In the genomic region with DNA sequence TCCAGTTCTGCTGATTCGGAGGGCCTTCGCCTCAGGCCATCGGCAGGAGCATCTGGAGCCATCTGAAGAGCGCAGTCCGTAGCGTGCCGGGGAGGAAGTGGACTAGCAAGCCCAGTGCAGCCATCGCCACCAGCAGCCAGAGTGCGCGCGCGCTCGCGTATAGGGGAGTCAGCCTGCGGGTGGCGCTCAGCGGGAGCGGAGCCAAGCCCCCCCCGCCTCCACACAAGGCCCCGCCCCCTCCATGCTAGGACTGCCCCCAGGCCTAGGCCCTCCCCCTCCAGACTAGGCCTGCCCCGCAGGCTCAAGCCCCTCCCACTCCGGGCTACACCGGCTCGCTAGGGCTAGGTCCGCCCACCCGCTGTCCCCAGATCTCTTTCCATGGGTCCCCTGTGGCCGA, we compare ENCODE assay signal across 8 mouse cellular contexts. TPM values are rescaled to one million over a fixed set of nuclear protein-coding genes. Genes with fewer than 3 reads are reported as not detected.
DNase-seq lines count a peak whose midpoint lies in the region; ATAC-seq lines count a peak whose summit lies in the region.

No protein-coding gene starts in this region.

- peaks cover 39% of the 10 kb centered on the region for H3K27me3 ChIP-seq in limb, embryonic 10.5 days (ENCODE audit: low read depth, poor library complexity, severe bottlenecking)
- H3K27me3 ChIP-seq in midbrain, embryonic 11.5 days (ENCODE audit: control insufficient read depth, insufficient read depth, low read length), result peaks cover 20% of the 10 kb centered on the region

- ATAC-seq in inflammation-experienced regulatory T-cells, adult 6 months, result peak; percentile 87
- ATAC-seq in midbrain, embryonic 11.5 days (ENCODE audit: low FRiP score), result peak; percentile 94

- peak; percentile 94 for DNase-seq in adrenal gland, adult 2 months
- DNase-seq in embryo, embryonic 10.5 days (ENCODE audit: low spot score), result peak; percentile 94
- peak; percentile 92 for DNase-seq in gastrocnemius, postnatal 14 days
- peak; percentile 89 for DNase-seq in limb, embryonic 10.5 days (ENCODE audit: low spot score)
- DNase-seq in midbrain, embryonic 11.5 days (ENCODE audit: low spot score, missing footprints), result peak; percentile 97
- peak; percentile 72 for DNase-seq in right cerebral cortex, postnatal 36 days (ENCODE audit: low spot score in 2 of 2)
- peak; percentile 84 to 88 for DNase-seq in urinary bladder, postnatal 36 days (ENCODE audit: low spot score in 2 of 2)

- intact Hi-C loops in gastrocnemius, postnatal 14 days (cut with DNase I; ENCODE audit: low total_unique reads), result loop anchor here (5.0 kb wide), 1 partner anchor 131 kb away; no protein-coding TSS in a partner anchor

- H3K4me2 ChIP-seq in midbrain, embryonic 11.5 days, result peak overlapping the region; percentile 94

- WGBS in limb, embryonic 10.5 days, result 0% methylated on average over 27 of the region's 27 CpGs
- WGBS in midbrain, embryonic 11.5 days, result 1% methylated on average over 27 of the region's 27 CpGs

- peaks cover 20% of the 10 kb centered on the region for H3K4me1 ChIP-seq in limb, embryonic 10.5 days
- H3K4me1 ChIP-seq in midbrain, embryonic 11.5 days (ENCODE audit: control insufficient read depth, insufficient read depth, low read length), result peaks cover 12% of the 10 kb centered on the region

- no peaks in the 10 kb centered on the region for H3K9me3 ChIP-seq in limb, embryonic 10.5 days (replicated peaks)
- H3K9me3 ChIP-seq in midbrain, embryonic 11.5 days (ENCODE audit: control insufficient read depth, low read length), result no peaks in the 10 kb centered on the region

- peak overlapping the region; percentile 61 for H3K9ac ChIP-seq in midbrain, embryonic 11.5 days (ENCODE audit: low read length)

- H3K36me3 ChIP-seq in limb, embryonic 10.5 days, result peaks cover 38% of the 10 kb centered on the region
- H3K36me3 ChIP-seq in midbrain, embryonic 11.5 days (ENCODE audit: control insufficient read depth, insufficient read depth, low read length), result peaks cover 13% of the 10 kb centered on the region

- H3K27ac ChIP-seq in limb, embryonic 10.5 days, result peak overlapping the region; percentile 65
- H3K27ac ChIP-seq in midbrain, embryonic 11.5 days (ENCODE audit: low read depth, low read length), result no peak overlapping the region

- peak overlapping the region; percentile 70 for H3K4me3 ChIP-seq in limb, embryonic 10.5 days
- H3K4me3 ChIP-seq in midbrain, embryonic 11.5 days (ENCODE audit: low read depth, low read length), result peak overlapping the region; percentile 56

RNA-seq across cellular contexts. Expression of a gene that starts 1.9 kb away (rescaled TPM):
- 10 to 100 TPM; 17.0 to 21.6 TPM for total RNA-seq in adrenal gland, adult 2 months (2021)
- 83.6 and 186 TPM in 2 replicates for polyA plus RNA-seq in adrenal gland, adult 2 months (2012; rRNA removed)
- total RNA-seq in gastrocnemius, postnatal 14 days (2021), result 1 to 10 TPM; 1.9 to 2.0 TPM
- polyA plus RNA-seq in inflammation-experienced regulatory T-cells, adult 6 months (2017; shearing (Covaris generic)), result not detected
- polyA plus RNA-seq in limb, embryonic 10.5 days (2016; fragmentation: Nextera tagmentation; extraction: Ambion mirVana), result 0.55 and 0.90 TPM in 2 replicates
- polyA plus RNA-seq in midbrain, embryonic 11.5 days (2014; fragmentation: Nextera tagmentation; extraction: Ambion mirVana), result 0.59 and 0.92 TPM in 2 replicates

RNA-seq across cellular contexts. Expression of a gene that starts 25.8 kb away (rescaled TPM):
- total RNA-seq in adrenal gland, adult 2 months (2021), result 100 to 1,000 TPM; 119 to 128 TPM
- 347 and 361 TPM in 2 replicates for polyA plus RNA-seq in adrenal gland, adult 2 months (2012; rRNA removed)
- total RNA-seq in gastrocnemius, postnatal 14 days (2021), result 10 to 100 TPM; 24.8 to 25.5 TPM
- 1 to 10 TPM; 1.0 to 2.7 (median 1.3) TPM for polyA plus RNA-seq in inflammation-experienced regulatory T-cells, adult 6 months (2017; shearing (Covaris generic))
- 27.7 and 28.6 TPM in 2 replicates for polyA plus RNA-seq in limb, embryonic 10.5 days (2016; fragmentation: Nextera tagmentation; extraction: Ambion mirVana)
- polyA plus RNA-seq in midbrain, embryonic 11.5 days (2014; fragmentation: Nextera tagmentation; extraction: Ambion mirVana), result 13.4 and 18.7 TPM in 2 replicates

RNA-seq across cellular contexts. Expression of a gene that starts 25.9 kb away (rescaled TPM):
- total RNA-seq in adrenal gland, adult 2 months (2021), result 1,000 to 10,000 TPM in 1 of 2 experiments, 100 to 1,000 TPM in 1; 696 to 1,341 TPM
- 517 and 655 TPM in 2 replicates for polyA plus RNA-seq in adrenal gland, adult 2 months (2012; rRNA removed)
- total RNA-seq in gastrocnemius, postnatal 14 days (2021), result 100 to 1,000 TPM; 217 to 261 TPM
- 10 to 100 TPM; 44.8 to 78.4 (median 66.5) TPM for polyA plus RNA-seq in inflammation-experienced regulatory T-cells, adult 6 months (2017; shearing (Covaris generic))
- polyA plus RNA-seq in limb, embryonic 10.5 days (2016; fragmentation: Nextera tagmentation; extraction: Ambion mirVana), result 111 and 137 TPM in 2 replicates
- polyA plus RNA-seq in midbrain, embryonic 11.5 days (2014; fragmentation: Nextera tagmentation; extraction: Ambion mirVana), result 144 and 156 TPM in 2 replicates

RNA-seq across cellular contexts. Expression of a gene that starts 55.6 kb away (rescaled TPM):
- total RNA-seq in adrenal gland, adult 2 months (2021), result 10 to 100 TPM; 20.8 to 27.8 TPM
- polyA plus RNA-seq in adrenal gland, adult 2 months (2012; rRNA removed), result 24.8 and 26.8 TPM in 2 replicates
- 1 to 10 TPM; 9.0 to 9.1 TPM for total RNA-seq in gastrocnemius, postnatal 14 days (2021)
- 1 to 10 TPM; 2.9 to 4.9 (median 4.8) TPM for polyA plus RNA-seq in inflammation-experienced regulatory T-cells, adult 6 months (2017; shearing (Covaris generic))
- 7.3 and 7.7 TPM in 2 replicates for polyA plus RNA-seq in limb, embryonic 10.5 days (2016; fragmentation: Nextera tagmentation; extraction: Ambion mirVana)
- polyA plus RNA-seq in midbrain, embryonic 11.5 days (2014; fragmentation: Nextera tagmentation; extraction: Ambion mirVana), result 9.5 and 10.7 TPM in 2 replicates

Comparison
In these comparisons a context has a peak if more than half of its experiments do, and no peak if none do; other contexts are left out.
1. RNA of a gene that starts 1.9 kb away (polyA plus RNA-seq): 83.6 to 186 TPM in adrenal gland, adult 2 months; 0.59 to 0.92 TPM in midbrain, embryonic 11.5 days, 0.55 to 0.90 TPM in limb, embryonic 10.5 days and not detected in inflammation-experienced regulatory T-cells, adult 6 months; every median in the first group is over 10 times any median in the second.
2. RNA of a gene that starts 25.8 kb away (polyA plus RNA-seq): 347 to 361 TPM in adrenal gland, adult 2 months; 27.7 to 28.6 TPM in limb, embryonic 10.5 days, 13.4 to 18.7 TPM in midbrain, embryonic 11.5 days and 1.0 to 2.7 TPM in inflammation-experienced regulatory T-cells, adult 6 months; every median in the first group is over 10 times any median in the second.
3. Peak in every context shown above with its lines, with median percentiles within 50 percentile points of each other: DNase-seq.